Mouse (Mus musculus) embryo, embryonic 11.5 days (tissue): Measurements from ENCODE around the gene Stag1.
"Not testable (repeated sequence)": the region's sequence is repeated elsewhere in the genome, so short reads cannot be mapped to it uniquely, and the experiment has no call there.

Source experiments
- DNase-seq: peaks from one replicate; pipeline ENCODE4 v3.0.0-alpha.2; 2012; ENCODE audit warnings: low read depth, low spot score

The Stag1 gene

DNA sequence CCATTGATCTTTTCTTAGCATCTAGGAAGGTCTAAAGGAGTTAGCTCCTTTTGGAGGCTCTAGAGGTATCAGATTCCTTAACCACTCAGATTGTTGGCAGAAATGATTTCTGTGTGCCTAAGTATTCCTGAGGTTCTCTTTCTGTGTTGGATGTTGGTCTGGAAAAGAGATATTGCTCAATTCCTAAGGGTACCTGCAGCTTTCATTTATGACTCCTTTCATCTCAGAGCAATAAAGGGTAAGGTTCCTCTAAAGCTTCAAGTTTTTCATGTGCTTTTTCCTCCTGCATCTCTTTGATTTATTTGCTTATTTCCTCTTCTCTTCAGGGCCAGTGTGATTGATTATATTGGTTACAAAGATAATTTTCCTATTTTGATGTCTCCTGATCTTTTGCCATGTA, 84.7 kb downstream of the Stag1 start:
- no peak for DNase-seq

DNA sequence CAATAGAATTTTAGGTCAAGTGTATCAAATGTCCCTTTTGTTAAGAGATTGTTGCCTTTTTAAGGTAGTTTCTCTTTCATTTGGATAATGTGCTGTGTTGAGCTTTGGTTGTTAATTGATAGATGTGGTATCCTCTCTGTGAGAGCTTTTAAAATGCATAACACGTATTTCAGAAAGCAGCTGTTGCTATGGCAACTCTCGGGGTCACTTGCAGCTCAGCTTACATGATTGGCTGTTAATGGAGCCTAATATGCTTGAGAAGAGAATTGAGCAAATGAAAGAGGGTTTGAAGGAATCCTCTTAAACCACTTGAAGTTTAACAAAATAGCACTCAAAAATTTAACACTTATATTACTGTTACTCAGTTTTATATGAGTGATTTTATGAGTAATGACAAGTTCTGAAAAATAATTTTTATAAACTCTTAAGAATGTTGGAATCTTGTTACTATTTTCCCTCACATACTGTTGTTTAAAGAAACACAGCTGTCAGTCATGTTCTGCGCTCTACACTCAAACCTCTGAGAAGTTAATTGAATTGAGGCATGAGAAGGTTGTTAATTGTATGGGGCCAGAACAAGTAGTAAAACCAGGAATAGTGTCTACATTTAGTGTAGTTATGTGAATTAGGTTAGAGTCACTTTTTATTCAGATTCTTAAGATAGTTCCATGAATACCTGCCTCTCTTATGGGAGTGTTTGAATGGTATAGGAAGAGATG, 88.3 kb downstream of the Stag1 start:
- peak; percentile 35 for DNase-seq

DNA sequence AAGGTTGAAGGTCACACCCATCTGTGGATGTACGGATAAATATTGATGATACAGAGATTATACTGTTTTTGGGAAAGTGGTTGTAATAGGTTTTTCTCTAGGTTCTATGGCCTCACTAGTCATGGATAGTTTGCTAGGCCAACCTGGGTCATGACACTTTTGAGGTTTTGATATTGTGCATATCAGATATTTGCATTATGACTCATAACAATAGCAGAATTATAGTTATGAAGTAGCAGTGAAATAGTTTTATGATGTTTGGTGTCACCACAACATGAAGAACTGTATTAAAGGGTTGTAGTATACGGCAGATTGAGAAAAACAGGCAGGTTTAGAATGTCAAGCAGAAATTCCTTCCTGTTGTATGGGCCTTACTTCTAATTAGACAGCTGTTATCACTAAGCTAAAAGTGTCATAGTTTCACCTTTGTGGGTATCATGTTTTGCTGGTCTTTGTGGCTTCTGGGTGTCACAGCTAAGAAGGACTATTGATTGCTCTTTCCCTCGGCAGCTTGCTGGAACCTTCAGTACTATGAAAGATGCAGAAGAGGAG, 92.2 kb downstream of the Stag1 start:
- DNase-seq: no peak

DNA sequence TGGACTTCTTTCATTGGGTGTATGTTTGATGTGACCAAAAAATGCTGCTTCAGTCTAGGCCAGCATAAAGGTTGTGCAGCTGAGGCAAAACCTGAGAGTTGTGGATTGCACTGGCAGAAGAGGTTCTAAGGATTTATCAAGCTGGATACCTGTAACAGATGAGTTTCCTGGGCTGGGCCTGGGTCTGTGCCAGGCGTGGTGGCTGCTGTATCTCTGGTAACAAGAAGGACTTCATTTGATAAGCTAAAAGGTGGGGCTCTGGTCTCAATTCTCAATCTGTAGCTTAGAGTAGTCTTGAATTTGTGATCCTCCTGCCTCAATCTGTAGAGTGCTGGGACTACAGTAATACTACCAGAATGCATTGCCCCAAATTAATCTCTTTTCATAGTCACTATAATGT, 94.6 kb downstream of the Stag1 start:
- DNase-seq: no peak

DNA sequence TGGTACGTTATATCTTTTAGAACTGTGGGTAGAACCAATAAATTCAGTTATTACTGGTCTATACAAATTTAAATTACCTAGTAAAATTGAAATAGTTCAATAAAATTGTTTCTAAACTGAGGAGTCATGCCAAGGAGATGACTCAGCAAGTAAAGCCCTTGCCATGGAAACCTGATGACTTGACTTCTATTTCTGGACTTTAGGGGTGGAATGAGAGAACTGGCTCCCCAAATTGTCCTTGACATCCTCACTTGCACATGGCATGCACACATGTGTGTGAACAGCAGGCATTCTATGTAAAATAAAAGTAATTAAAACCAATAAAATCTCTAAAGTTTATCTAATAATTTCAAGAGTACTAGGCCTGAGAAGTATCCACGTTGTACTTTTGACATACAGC, 98.9 kb downstream of the Stag1 start:
- no peak for DNase-seq

- DNase-seq: no peak
Measured at GRCm38 (mm10) chr9:100707644-100708043, 110.0 kb downstream of the Stag1 start.

DNA sequence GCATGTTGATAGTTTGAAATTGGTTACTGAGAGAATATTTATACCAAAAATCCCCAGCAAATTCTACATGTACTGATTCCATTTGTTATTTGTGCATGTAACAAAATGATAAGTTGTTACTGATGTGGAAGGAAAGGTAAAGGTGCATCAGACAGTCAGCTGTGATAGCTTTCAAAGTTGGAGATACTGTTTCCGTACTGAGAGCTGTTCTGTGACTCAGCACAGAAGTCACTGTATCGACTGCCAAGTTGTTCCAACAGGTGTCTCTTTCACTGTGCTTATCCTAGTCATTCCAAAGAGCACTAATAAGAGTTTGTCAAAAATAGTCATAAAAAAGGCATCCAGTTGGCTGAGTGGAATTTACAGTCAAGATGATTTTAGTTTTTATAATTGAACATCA, 114.1 kb downstream of the Stag1 start:
- DNase-seq: no peak

DNA sequence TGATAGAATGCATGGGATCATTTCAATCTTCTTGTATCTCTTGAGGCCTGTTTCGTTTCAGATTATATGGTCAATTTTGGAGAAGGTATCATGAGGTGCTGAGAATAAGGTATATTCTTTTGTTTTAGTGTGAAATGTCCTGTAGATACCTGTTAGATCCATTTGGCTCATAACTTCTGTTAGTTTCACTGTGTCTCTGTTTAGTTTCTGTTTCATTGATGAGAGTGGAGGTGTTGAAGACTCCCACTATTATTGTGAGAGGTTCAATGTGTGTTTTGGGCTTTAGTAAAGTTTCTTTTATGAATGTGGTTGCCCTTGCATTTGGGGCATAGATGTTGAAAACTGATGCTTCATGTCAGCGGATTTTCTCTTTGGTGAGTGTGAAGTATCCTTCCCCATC, 127.2 kb downstream of the Stag1 start:
- DNase-seq: not testable (repeated sequence)

DNA sequence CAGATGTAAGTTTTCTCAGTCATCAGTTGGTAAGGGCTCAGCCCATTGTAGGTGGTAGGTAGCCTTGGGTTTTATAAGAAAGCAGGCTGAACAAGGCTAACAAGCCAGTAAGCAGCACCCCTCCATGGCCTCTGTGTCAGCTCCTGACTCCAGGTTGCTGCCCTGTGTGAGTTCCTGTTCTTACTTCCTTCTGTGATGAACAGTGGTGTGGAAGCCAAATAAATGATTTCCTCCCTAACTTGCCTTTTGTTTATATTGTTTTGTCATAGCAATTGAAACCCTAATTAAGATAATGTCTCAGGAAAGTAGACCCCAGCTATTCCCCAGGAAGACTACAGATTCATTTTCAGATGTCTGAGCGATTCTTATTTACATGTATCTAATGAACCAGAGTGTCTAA, 134.2 kb downstream of the Stag1 start:
- no peak for DNase-seq

DNA sequence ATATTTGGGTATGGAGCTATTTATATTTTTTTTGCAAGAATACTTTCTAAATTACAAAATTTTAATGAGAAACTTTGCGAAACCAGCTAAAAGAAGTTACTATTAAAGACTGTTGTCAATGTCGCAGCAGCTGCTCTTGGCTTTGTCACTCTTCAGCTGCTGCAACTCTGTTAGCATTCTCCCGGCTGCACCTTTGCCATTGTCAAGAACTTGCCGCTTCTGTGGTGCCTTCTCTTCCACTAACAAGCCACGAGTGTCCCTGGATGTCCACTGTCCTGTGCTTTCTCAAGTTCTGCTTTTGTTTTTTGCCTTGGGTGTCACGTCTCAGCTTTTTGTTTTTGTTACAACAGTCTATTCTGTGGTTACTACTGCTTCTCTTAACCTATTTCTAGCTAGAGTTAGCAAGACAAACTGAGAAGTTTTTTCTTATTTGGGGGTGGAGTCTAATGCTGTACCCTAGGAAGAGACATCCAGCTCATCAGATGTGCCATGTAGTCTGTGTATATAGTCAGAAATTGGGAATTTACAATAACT, 136.4 kb downstream of the Stag1 start:
- DNase-seq: no peak

GRCm38 (mm10) chr9:100735993-100736645, 138.5 kb downstream of the Stag1 start:
- DNase-seq: no peak

DNA sequence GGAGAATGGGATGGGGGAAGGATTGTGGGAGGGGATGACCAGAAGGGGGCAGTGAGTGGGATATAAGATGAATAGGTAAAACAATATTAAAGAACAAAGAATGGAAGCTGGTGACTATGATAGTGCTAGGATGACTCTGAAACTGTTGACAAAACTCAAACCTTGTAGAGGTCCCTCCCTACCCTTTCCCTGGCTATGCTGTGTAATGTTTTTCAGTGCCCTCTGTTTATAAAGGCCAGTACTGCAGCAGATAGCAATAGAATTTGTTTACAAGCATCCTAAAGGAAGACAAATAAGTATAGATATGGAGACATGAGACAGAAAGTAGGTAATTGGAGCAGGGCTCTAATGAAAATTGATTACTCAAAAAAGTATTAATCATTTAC, 139.0 kb downstream of the Stag1 start:
- no peak for DNase-seq

- not testable (repeated sequence) for DNase-seq
Measured at GRCm38 (mm10) chr9:100777238-100777637, 179.6 kb downstream of the Stag1 start.

DNA sequence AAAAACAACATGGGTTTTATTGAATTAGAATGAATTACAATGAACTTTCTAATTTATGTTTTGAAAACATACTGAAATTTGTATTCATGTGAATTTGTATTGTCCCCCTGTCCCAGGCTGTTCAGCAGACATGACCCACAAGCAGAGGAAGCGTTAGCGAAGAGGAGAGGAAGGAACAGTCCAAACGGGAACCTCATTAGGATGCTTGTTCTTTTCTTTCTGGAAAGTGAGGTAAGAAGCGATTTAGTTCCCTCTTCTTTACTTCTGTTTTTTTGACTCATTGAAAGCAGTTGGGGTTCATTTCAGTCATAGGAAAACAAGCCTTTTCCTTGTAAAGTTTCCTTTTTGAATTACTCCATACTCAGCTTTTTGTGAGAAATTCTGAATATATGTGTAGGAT, 268.4 kb downstream of the Stag1 start:
- no peak for DNase-seq

GRCm38 (mm10) chr9:100869635-100870034, 272.0 kb downstream of the Stag1 start:
- no peak for DNase-seq

GRCm38 (mm10) chr9:100896111-100896510, 298.5 kb downstream of the Stag1 start:
- DNase-seq: no peak

DNA sequence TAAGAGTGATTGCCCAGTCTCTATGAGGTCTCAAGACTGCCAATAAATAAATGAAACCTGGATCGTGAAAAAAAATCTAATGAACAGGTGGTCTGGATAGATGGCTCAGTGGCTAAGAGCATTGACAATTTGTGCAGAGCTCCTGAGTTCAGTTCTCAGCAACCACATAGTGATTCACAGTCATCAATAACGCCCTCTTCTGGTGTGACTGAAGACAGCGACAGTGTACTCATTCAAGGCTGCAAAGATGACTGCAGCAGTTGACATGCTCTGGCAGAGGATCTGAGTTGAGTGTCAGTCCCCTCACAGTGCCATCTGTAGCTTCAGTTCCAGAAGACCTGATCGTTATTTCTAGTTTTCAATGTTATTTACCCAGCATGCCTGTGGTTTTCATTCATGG, 300.4 kb downstream of the Stag1 start:
- DNase-seq: no peak

GRCm38 (mm10) chr9:100910352-100910751, 312.8 kb downstream of the Stag1 start:
- DNase-seq: no peak

GRCm38 (mm10) chr9:100917111-100917510, 319.5 kb downstream of the Stag1 start:
- peak; percentile 32 for DNase-seq

DNA sequence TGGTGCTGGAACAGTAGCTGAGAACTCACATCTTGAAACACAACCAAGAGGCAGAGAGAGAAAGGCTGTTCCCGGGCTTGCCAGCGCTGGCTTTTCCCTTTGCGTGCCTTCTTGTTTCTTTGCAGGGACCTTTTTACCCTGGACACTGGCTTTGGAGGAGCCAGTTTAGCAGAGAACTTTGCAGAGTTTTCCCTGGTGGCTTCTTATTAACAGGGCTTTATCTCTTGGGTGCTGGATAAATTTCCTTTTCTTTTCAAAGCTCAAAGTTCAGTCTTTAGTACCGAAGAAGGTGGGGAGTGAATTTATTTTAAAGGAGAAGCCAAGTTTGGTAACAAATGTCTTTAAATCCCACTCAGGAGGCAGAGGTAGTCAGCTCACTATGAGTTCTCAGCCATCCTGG, 329.0 kb downstream of the Stag1 start:
- no peak for DNase-seq

DNA sequence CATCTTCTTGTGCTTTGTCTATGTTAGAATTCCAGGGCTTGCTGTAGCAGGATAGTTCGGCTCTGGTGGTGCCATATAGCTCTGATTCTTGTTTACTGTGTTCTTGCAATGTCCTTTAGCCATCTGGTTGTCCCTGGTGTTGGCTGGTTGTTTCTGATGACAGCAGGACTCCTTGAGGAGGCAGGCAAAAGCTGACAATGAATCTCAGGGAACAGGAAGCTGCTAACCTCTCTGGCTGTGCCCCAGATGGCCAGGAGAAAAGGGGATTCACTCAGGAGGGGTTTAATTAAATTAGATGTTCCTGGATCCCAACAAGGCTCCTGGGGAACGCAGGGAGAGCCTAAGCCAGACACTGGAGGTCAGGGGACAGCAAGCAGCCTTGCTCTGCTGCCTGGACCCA, 344.4 kb downstream of the Stag1 start:
- no peak for DNase-seq

GRCm38 (mm10) chr9:100944677-100945365, 347.2 kb downstream of the Stag1 start:
- no peak for DNase-seq
